Mouse (Mus musculus) ES-E14 (cell line): ENCODE results near the gene Fam72a. TPM values are rescaled to one million over a fixed set of nuclear protein-coding genes. Genes with fewer than 3 reads are reported as not detected.

Experiments used
- DNase-seq: peaks from one replicate; pipeline ENCODE4 v3.0.0-alpha.2; 2013; ENCODE audit warnings: low read depth, low spot score
- H3K27ac ChIP-seq: 2 replicates; pipeline ENCODE4 v1.5.1; 2012; ENCODE audit warnings: low read depth, mild to moderate bottlenecking, low read length, moderate library complexity, mixed read lengths; ENCODE audit not compliant: poor library complexity, insufficient read depth, severe bottlenecking
- H3K36me3 ChIP-seq: 2 replicates; pipeline ENCODE4 v1.6.1; 2012; ENCODE audit warnings: mild to moderate bottlenecking, low read length, moderate library complexity, mixed read lengths; ENCODE audit not compliant: control insufficient read depth, poor library complexity, insufficient read depth, severe bottlenecking
- H3K4me1 ChIP-seq, 2 experiments: fragments of 150-350 bp in 1 of 2; sonication (generic) in 1 of 2; 2 replicates each; pipeline ENCODE4 v1.6.1; 2012; ENCODE audit warnings: low read length in 2 of 2, mild to moderate bottlenecking in 1 of 2, mixed read lengths in 1 of 2; ENCODE audit not compliant: control insufficient read depth in 2 of 2, insufficient read depth in 2 of 2, poor library complexity in 1 of 2
- H3K4me3 ChIP-seq, 2 experiments: fragments of 150-350 bp in 1 of 2; sonication (generic) in 1 of 2; 2 replicates each; pipeline ENCODE4 v1.5.1; 2012; ENCODE audit warnings: low read length in 2 of 2, low read depth in 1 of 2, mild to moderate bottlenecking in 1 of 2, mixed read lengths in 1 of 2; ENCODE audit not compliant: insufficient read depth in 1 of 2, poor library complexity in 1 of 2, severe bottlenecking in 1 of 2
- H3K9ac ChIP-seq: 2 replicates; pipeline ENCODE4 v1.6.1; 2012; ENCODE audit warnings: low read depth, mild to moderate bottlenecking, low read length, mixed read lengths; ENCODE audit not compliant: poor library complexity, insufficient read depth, severe bottlenecking
- H3K9me3 ChIP-seq: fragments of 150-350 bp; sonication (generic); 2 replicates; pipeline ENCODE4 v1.6.1; 2012; ENCODE audit warnings: low read depth, mild to moderate bottlenecking, low read length; ENCODE audit not compliant: control insufficient read depth, insufficient read depth
- CHD2 ChIP-seq: IDR thresholded peaks from 2 replicates; pipeline ENCODE4 v1.6.1; 2014; ENCODE audit warnings: mild to moderate bottlenecking, low read depth, low read length, inconsistent platforms
- HCFC1 ChIP-seq: IDR thresholded peaks from 2 replicates; pipeline ENCODE4 v1.6.1; 2012; ENCODE audit warnings: low read length, inconsistent platforms, borderline replicate concordance; ENCODE audit not compliant: insufficient read depth
- MAFK ChIP-seq: IDR thresholded peaks from 2 replicates; pipeline ENCODE4 v1.6.1; 2014; ENCODE audit warnings: mild to moderate bottlenecking, low read depth, low read length, inconsistent platforms; ENCODE audit not compliant: insufficient read depth
- ZC3H11A ChIP-seq: IDR thresholded peaks from 2 replicates; pipeline ENCODE4 v1.6.1; 2012; ENCODE audit warnings: low read depth, mild to moderate bottlenecking, inconsistent platforms, low read length, borderline replicate concordance
- ZNF384 ChIP-seq: IDR thresholded peaks from 2 replicates; pipeline ENCODE4 v1.6.1; 2012; ENCODE audit warnings: low read depth, low read length, inconsistent platforms
- in situ Hi-C, 2 experiments: fragments of 600-800 bp; cut with MboI; formaldehyde crosslinking; loops; one replicate each; pipeline ENCODE4 v1.15.1; 2025; ENCODE audit warnings: low sequenced_read_pairs in 2 of 2, inconsistent platforms in 1 of 2; ENCODE audit not compliant: unreplicated experiment in 2 of 2
- total RNA-seq: library from RNA; depleted of rRNA; stranded (reverse); fragments of 300-350 nt; gene quantifications from 2 replicates; pipeline ENCODE4 v1.2.3, GENCODE M21; 2012

Fam72a gene
- total RNA-seq, 1 experiment: 5.8 TPM

DNA sequence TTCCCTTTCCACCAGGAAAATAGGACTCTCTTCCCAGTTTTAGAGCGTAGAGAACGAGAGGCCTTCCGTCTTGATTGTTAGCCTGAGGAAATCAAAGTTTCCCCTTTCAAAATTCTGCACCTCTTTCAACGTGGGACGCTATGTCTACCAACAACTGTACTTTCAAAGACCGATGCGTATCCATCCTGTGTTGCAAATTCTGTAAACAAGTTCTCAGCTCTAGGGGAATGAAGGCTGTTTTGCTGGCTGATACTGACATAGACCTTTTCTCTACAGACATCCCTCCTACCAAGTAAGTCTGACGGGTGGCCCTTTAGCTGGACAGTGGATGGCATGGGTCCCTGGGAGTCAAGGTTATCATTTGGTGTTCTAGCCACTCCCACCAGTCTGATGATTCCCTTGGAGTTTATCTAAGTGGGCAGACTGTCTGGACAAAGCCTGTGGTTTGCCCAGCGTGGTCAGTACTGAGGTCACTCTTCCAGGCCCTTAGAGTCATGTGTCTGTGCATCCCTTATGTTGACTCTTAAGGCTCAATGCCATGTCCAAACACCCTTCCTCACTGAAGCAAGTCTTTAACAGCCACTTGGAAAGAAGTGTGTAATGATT lies 961 bp downstream of the Fam72a start:
- Histone ChIP-seq H3K4me3 (peak overlapping the region; percentile 93 to 97), H3K27ac (no peak overlapping the region), H3K4me1 (peaks cover 7 to 16% of the 10 kb centered on the region in 2 experiments; a peak in 3 of 4 replicates), H3K36me3 (no peaks in the 10 kb centered on the region), H3K9ac (peak overlapping the region; percentile 95; the same call in 1 of the 2 replicates), H3K9me3 (no peaks in the 10 kb centered on the region)
- in situ Hi-C loops: no loop called here
- TF ChIP-seq MAFK (no peak), CHD2 (no peak), ZNF384 (no peak), HCFC1 (no peak), ZC3H11A (no peak)
- DNase-seq: no peak

DNA sequence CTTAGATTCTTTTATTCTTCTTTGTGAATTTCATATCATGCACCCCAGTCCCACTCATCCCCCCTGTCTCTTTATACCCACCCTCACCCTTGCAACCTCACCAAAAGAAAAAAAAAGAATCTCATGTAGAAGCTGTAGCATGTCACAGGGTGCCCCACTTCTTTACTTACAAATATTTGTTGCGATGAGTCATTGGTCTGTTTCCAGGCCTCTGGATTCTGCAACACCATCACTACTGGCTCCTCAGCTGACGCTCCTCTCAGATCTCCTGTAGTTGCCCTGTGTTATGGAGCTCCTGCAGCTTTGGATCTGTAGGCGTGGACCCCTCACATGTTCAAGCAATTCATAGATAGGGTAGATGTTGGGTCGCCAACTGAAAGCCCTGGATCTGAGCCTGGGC lies 12.1 kb downstream of the Fam72a start:
- in situ Hi-C loops: no loop called here
- H3K9me3 ChIP-seq: no peaks in the 10 kb centered on the region
- H3K27ac ChIP-seq: no peak overlapping the region
- H3K9ac ChIP-seq: no peak overlapping the region
- TF ChIP-seq CHD2 (no peak), ZC3H11A (no peak), MAFK (no peak), ZNF384 (no peak), HCFC1 (no peak)
- H3K4me3 ChIP-seq: no peak overlapping the region
- H3K36me3 ChIP-seq: no peaks in the 10 kb centered on the region
- no peak for DNase-seq
- no peaks in the 10 kb centered on the region for H3K4me1 ChIP-seq

DNA sequence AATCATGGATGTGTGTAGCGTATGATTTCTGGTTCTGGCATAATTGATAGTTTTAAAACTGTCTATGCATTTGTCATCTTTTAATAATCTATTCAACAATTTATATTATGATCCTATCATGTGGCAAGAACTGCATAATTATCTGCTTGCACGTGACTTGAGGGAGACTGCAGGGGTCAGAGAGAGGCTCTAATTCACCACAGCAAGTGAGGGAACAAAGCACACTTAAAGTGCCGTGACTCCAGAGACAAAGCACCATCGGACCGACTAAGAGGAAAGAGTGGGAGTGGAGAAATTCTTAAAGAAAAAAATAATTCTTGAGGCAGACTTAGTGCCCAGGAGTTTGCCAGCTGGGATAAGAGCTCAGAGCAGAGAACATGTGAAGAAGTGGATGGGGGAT lies 13.1 kb downstream of the Fam72a start:
- Histone ChIP-seq H3K4me1 (no peaks in the 10 kb centered on the region), H3K27ac (no peak overlapping the region), H3K36me3 (no peaks in the 10 kb centered on the region), H3K9me3 (no peaks in the 10 kb centered on the region), H3K9ac (no peak overlapping the region), H3K4me3 (no peak overlapping the region)
- DNase-seq: no peak
- in situ Hi-C loops: no loop called here
- no peak for TF ChIP-seq CHD2
- TF ChIP-seq MAFK: no peak
- no peak for TF ChIP-seq HCFC1
- TF ChIP-seq ZC3H11A: no peak
- TF ChIP-seq ZNF384: no peak

- Histone ChIP-seq H3K4me3 (no peak overlapping the region), H3K9me3 (no peaks in the 10 kb centered on the region), H3K27ac (no peak overlapping the region), H3K9ac (no peak overlapping the region), H3K36me3 (no peaks in the 10 kb centered on the region), H3K4me1 (no peaks in the 10 kb centered on the region)
- in situ Hi-C loops: no loop called here
- TF ChIP-seq MAFK (no peak), CHD2 (no peak), HCFC1 (no peak)
- no peak for DNase-seq
Observed at GRCm38 (mm10) chr1:131541431-131541830, 13.7 kb downstream of the Fam72a start.

DNA sequence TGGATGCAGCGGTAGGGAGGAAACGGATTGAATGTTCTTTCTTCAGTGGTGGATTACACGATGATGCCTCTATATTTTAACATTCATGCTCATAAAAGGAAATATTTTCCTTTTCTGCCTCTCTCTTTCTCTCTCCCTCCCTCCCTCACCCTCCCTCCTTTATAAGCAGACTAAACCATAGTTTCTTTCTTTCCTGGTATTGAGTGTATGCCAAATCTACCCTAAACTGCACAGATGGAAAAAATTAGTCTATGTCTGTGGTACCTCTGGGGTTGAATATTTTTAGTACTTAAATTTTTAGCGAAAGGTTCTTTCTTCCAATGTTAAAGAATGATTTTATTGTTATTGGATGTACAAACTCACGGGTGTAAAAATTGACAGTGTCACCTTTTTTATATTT lies 14.2 kb downstream of the Fam72a start:
- Histone ChIP-seq H3K4me3 (no peak overlapping the region), H3K27ac (no peak overlapping the region), H3K4me1 (no peaks in the 10 kb centered on the region), H3K9me3 (no peaks in the 10 kb centered on the region), H3K9ac (no peak overlapping the region), H3K36me3 (no peaks in the 10 kb centered on the region)
- in situ Hi-C loops: no loop called here
- DNase-seq: no peak
- no peak for TF ChIP-seq CHD2
- TF ChIP-seq ZNF384: no peak
- TF ChIP-seq HCFC1: no peak
- TF ChIP-seq ZC3H11A: no peak
- no peak for TF ChIP-seq MAFK
